Mouse (Mus musculus) right cerebral cortex, postnatal 10 days (tissue): ENCODE data around the gene Hps4.
"Not testable (repeated sequence)": the region's sequence is repeated elsewhere in the genome, so short reads cannot be mapped to it uniquely, and the experiment has no call there.

Experiments
- DNase-seq, 2 experiments: peaks; one replicate each; pipeline ENCODE4 v3.0.0; 2021; ENCODE audit warnings: low spot score in 2 of 2

The Hps4 gene

DNA sequence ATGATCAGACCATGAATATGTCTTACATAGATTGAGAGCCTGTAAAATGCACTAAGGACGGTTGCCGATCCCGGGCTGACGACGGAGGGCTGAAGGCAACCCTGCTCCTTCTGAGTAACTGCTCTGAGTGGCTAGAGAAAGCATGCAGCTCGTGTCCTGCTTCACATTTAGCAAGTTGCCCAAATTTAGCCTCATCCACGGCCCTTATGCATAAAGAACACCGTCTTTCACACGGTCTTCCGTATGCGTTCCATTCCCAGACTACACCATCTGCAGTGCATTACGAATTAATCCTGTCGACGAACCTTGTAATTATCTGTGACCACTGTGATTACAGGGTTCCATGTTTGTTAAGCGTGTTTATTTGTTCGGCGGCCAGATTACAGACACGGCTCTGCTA is 53.2 kb downstream of the Hps4 start:
- DNase-seq: peak; percentile 49 to 69

- peak in 1 of 2 experiments; percentile 28 for DNase-seq
These were observed 56.4 kb downstream of the Hps4 start for GRCm38 (mm10) chr5:112399284-112399683.

DNA sequence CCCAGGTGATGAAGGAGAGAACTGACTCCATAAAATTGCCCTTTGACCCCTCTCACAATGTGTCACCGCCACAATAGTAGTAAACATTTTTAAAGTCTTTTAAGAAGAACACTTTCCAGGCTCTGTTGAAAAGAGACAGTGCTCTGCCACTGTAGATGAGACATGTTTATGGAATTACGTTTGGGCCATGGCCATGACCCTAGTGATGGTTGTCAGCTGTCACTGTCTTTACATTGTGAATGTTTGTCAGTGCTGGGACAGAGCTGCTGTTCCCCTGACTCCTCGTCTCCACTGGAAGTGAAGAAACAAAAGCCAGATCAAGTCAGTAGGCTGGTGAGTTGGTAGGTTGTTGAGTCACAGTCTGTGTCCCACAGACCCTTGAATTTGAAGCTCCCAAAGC is 59.6 kb downstream of the Hps4 start:
- DNase-seq: peak in 1 of 2 experiments; percentile 15

GRCm38 (mm10) chr5:112406017-112406416 is 63.1 kb downstream of the Hps4 start:
- DNase-seq: peak in 1 of 2 experiments; percentile 26

GRCm38 (mm10) chr5:112409274-112409673 is 66.4 kb downstream of the Hps4 start:
- peak in 1 of 2 experiments; percentile 35 for DNase-seq

- DNase-seq: peak; percentile 57 to 61
These were observed 68.2 kb downstream of the Hps4 start for GRCm38 (mm10) chr5:112411072-112411471.

DNA sequence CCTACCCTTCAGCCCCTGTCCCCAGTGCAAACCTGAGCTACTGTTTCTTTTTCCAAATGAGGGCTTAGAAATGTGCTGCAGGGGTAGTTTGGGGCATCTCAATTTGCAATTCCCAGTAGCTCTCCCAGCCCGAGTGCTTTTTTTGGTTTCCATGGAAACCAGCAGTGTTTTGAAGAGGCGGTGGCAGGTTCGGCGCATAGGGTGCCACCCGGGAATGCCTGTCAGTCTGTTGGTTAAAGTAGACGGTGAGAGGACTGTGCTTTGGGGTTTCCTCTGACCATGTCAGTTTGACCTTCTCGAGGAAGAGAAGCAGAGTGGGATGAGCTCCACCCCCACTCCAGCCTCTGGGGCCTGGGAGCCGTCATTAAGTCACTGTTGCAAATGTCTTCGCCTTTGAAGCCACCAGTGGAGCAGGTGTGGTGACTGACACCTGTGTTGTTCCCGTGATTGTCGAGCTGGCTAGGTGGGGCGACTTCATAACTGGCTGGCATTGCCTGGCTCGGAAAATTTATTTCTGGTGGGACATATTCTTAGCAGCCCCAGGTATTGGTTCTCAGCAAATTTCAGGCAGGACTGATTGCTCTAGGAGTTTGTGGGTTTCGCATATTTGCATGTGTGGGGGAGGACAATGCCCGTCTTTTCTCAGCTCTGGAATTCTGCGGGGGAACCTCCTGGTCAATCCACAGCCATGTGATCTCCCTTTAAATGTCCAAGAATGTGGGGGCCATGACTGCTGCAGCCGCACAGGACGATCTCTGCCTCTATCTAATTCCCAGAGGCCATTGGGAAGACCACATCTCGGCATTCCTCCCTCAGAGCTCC is 68.8 kb downstream of the Hps4 start:
- peak; percentile 81 to 86 for DNase-seq

DNA sequence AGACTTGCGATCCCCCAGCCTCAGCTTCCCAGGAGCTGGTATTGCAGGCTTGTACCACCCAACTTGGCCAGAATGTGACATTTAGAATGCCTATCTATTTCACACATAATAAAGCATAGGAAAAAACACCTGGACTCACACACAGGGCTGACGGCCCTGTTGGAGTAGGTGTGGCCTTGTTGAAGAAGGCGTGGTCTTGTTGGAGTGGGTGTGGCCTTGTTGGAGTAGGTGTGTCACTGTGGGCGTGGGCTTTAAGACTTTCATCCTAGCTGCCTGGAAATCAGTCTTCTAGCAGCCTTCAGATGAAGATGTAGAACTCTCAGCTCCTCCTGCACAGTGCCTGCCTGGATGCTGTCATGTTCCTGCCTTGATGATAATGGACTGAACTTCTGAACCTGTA is 69.9 kb downstream of the Hps4 start:
- not testable (repeated sequence) for DNase-seq

DNA sequence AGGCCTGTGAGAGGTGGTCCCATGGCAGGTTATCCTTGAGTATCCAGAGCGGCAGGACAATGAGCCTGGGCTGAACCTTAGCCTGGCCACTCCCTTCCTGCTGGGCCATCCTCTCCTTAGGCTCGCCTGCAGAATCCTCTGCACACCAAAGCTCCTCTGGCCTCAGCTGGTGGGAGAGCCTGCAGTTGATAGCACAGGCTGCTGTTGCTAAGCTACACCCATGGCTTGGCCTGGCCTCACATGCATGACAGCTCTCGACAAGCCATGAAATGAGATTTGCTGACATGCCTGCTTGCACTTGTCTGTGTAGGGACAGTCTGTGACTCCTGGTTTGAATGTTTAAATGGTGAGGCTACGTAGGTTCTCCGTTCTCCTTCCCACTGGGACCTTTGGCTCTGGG is 73.8 kb downstream of the Hps4 start:
- no peak for DNase-seq

DNA sequence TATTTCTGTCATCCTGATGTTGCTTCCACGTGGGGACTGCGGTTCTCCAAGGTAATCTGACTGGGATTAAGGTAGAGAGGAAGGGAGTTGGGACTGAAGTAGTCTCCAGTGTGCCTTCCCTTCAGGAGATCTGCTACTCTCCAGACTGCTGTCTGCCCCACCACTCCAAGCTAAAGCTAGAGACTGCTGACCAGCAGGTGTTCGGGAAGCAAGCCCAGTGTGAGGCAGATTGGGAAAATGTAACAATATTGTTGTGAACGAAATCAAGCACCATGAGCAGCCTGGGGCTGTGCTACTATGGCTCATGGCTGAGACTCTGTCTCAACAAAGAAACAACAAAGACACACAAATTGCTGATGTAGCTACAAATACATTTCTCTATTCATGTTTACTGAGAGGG is 75.1 kb downstream of the Hps4 start:
- DNase-seq: no peak

DNA sequence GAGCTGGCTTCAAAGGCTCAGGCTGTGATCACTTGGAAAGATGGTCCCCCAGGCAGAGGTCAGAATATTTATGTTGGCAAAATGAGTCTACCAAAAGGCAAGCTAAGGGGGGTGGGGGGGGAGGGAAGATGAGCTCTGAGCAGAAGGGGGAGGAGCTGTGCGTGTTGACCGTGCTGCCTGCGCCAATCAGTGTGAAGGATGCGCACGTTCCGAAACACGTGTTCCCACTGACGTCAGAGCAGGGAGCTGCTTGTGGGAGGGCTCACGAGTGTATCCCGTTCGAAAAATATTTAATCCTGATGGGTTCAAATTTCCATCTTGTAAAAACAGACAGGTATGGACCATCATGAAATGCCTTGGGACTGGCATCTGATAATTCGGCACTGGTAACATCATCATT is 76.7 kb downstream of the Hps4 start:
- peak in 1 of 2 experiments; percentile 56 for DNase-seq

DNA sequence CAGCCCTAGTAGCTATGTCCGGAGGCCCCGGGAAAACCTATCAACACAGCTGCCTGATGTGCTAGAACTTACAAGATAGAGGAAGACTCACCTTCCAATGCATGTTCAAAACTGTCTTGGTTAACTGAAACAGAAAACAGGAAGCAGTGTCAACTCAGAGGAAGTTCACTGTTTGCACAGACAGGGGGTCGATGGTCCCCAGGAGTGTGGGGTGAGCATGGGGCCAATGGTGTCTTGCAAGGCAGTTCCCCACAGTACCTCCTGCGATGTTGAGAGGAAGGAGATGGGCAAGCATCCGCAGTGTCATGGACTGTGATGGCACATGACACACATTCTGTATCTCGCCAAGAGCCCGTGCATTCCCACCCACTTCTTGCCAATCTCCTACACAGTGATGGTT is 83.8 kb downstream of the Hps4 start:
- peak in 1 of 2 experiments; percentile 32 for DNase-seq

GRCm38 (mm10) chr5:112427283-112427682 is 84.4 kb downstream of the Hps4 start:
- DNase-seq: peak; percentile 77 to 88
